Mouse (Mus musculus) cerebral cortex, adult 2 months (tissue): ENCODE data around the gene Gm45753.

Experiments
- WGBS: fragments of 180-500 bp; shearing (Covaris S2); methylation state at CpG from one replicate; pipeline ENCODE4 v1.1.7; 2018; 5-methylcytosine and 5-hydroxymethylcytosine counted together

Gm45753 gene

DNA sequence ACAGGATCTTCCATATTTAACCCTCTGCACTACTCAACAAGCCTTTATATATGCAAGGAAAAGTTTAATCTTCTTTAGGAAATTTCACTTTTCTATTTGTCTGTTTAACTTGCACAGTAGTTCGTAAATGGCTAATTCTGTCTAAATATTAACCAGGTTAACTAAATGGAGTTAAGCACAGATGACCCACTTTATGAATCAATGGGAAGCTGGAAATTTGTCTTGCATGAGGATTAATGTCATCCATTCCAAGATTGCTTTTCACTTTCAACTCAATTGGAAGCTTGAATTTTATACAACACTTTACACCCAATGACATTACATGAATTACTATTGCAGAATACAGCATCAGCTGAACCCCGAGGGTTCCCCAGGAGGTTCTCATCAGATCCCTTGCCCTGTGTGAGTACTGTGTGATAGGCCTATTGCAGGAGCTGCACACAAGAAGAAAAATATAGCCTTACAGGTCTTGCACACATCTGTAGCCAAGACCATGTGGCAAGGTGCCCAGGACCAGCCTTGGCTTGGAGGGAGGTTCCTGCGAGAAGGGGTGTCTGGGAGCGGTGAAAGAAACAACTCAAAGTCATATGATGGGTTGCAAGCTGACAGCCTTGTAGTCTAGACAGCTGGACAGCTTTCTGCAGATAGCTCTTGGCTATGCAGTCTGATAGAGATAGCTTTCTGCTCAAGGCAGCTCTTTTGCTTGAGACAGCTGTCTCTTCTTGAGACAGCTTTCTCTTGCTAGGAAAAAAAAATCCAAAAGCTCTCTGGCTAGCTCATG lies 40.5 kb downstream of the Gm45753 start:
- WGBS = 64% methylated on average over 4 of the region's 4 CpGs

DNA sequence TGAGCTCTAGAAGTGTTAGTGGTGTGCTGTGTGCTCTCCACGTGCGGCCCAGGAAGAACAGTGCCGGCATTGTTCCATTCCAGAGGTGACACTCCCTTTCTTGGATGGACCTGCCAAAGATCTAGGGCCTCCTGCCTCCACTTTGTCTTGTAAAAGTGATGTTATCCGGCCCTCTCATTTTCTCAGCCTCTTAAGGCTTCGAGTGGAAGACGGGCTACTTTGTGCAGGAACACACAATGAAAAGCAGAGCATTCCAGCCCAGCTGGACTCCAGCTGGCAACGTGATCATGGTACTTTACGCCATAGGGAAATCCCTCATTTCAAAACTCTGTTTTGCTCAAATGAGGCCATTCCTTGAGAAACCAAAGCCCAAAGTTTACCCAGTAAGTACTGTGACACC lies 41.3 kb downstream of the Gm45753 start:
- WGBS = 63% methylated on average over 8 of the region's 8 CpGs

DNA sequence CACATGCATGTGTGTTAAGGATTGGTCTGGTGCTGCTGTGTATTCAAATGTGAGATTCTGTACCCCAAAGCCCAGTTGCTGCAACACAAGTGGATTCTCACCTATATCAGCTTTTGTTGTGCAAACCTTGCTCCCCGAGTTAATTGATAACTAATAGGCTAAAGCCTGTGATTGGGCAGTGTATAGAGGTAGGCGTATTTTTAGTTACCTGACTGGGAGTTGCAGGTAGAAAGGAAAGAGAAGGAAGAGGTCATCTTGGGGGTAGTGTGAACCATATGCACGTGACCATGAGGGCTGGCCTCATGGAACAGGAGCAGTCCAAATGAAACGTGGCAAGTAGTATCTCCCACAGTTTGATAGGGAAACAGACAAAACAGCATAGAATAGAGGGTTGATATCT lies 43.3 kb downstream of the Gm45753 start:
- WGBS = 91% methylated on average over 4 of the region's 4 CpGs

DNA sequence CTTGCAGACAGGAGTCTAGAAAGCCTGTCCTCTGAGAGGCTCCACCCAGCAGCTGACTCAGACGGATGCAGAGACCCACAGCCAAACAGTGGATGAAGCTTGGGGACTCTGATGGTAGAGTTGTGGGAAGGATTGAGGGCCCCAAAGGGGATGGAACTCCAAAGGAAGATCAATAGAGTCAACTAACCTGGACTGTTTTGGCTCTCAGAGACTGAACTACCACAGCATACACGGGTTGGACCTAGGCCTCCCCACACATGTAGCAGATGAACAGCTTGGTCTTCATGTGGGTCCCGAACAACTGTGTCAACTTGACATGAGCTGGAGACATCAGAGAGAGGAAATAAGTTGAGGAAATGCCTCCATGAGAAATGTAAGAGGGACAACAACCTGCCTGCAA lies 45.4 kb downstream of the Gm45753 start:
- WGBS = 92% methylated on average over 3 of the region's 3 CpGs

DNA sequence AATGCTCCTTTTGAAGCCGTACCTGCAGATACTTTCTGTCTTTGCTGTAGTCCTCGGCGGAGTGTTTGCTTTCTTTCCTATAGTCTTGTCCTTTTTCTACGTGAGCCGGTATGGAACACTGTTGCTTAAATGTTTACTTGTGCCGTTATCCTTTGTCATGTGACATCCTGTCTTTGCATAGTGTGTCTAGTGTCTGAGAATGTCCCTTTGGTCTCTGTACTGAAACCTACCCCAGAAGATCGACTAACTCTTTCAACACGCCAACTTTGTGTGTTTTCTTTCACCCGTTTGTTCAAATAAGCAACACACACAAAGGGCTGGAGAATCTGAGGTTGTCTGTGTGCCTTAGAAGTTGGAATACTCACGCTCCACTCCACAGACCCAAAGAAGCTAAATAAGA lies 46.3 kb downstream of the Gm45753 start, which contains the start of gene F11:
TSS of gene F11 (minus strand) at position 112 of the 400 bp plus-strand sequence.
- WGBS = 89% methylated on average over 10 of the region's 10 CpGs

DNA sequence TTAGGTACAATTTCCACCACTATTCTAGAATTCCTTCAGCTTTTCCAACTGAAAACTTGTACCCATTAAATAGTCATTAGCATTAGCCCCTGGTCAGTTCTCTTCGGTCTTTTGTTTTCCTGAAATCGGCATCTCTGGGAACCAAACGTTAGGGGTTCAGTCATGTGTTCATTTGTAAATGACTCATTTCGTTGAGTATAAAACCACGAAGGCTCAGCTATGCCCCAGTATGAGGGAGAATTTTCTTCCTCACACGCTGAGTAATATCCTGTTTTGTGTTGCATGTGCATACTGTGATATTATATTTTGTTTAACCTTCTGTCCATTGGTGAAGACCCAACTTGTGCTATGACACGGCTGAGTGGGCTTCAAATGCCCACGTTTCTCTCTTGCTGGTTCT lies 49.8 kb downstream of the Gm45753 start:
- 68% methylated on average over 8 of the region's 8 CpGs for WGBS

DNA sequence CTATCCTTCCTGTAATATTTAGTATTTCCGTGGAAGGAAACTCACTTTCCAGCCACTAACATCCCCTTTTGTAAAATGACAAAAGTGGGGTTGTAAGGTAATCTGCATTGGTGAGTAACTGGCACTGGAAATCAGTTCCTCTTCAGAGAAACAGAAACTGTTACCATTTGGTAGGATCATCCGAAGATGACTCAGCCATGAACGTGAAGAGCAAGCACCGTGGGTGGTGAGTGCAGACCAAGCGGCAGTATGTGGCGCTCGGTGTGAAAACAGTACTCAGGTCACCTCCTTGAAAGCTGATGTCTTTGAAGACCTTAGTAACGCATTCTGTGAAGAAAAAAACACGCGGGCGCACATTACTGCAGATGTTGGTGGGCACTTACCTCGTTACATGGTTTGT lies 53.2 kb downstream of the Gm45753 start:
- WGBS = 69% methylated on average over 12 of the region's 12 CpGs

DNA sequence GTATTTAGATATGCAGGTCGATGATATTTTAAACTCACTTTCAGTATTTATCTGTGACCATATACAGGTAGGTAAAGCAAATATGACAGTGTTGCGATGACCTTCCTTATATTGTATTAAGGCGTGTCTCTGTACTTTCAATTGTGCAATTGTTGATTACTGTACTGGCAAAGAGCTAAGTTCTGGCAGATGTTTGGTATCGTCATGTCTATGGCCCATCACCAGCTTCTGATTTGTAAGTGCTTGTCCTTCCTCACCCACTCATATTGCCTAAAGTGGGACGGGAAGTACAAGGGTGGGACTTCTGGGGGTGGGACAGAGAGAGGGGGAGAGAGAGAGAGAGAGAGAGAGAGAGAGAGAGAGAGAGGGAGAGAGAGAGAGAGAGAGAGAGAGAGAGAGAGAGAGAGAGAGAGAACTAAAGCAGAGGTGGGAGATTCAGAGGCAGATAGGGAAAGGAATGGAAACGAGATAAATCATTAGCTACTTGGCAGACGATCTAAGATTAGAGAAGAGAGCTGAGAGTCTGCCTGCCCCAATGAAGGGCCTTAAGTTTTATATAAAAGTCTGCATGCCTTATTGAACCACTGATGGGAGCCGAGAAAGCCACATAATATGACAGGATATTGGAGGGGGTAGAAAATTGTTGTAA lies 53.9 kb downstream of the Gm45753 start:
- WGBS = 63% methylated on average over 8 of the region's 8 CpGs

DNA sequence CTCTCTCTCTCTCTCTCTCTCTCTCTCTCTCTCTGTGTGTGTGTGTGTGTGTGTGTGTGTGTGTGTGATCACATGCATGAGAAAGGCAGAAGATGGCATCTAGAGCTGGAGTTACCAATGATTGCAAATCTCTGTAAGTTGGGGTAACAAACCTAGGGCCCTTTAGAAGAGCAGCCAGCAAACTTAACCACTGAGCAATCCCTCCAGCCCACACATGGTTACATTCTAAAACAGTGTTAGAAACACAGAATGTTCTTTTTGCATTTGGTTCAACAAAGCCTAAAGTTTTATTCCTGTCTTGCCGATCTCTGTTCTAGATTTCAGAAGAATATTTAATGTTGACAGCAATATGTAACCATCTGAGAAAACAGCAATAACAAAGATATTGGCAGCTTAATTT lies 54.7 kb downstream of the Gm45753 start:
- 65% methylated on average over 1 of the region's 1 CpGs for WGBS

DNA sequence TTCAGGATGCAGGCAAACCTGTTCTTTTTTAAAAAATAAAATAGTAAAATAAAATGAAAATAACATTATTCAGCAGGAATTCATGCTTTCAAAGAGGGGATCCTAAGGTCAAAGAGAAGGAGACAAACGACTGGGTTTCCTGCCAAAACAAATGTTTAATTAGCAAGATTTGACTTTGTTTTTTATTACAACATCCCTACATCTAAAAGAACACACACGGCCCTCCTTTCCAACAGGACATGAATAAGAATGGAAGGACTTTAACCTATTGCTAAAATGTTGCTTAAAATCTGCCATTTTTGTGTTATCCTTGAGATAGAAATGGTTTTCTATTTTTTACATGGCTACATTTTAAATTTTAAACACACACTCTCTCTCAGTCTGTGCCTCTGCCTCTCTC lies 55.2 kb downstream of the Gm45753 start:
- WGBS = 34% methylated on average over 2 of the region's 2 CpGs

DNA sequence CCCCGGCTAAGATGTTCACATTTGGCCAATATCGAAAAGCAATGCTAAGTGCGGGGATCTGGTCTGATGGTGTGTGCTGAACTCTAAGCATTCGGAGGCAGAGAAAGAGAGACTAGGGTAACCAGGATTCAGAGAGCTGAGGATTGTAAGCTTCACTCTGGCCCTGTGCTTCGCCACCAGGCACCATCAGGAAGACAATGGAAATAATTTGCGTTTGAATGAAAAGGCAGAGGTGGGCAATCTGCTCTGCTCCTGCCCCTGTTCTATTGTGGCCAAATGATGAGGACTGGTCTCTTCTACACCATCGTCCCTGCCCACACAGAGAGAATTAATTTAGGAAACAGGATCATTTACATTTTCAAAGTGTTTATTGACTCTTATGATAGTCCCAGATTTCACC lies 62.0 kb downstream of the Gm45753 start:
- WGBS = 60% methylated on average over 7 of the region's 7 CpGs

DNA sequence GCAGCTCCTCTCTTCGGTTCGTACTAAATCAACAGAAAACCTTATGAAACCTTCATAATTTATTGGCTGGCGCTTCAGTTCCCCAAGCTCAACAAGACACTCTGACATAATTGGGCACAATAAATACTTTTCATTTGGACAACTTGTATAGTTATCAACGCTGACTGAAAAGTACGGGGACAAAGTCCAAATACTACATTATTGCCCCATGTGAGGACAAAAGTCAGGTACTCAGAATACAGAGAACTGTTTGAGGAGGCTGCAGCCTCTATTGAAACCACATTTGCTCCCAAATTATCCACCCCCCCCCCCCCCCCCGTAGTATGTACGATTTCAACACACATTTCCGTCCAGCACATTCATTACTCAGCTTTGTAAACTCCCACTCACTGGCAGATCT lies 68.9 kb downstream of the Gm45753 start:
- whole genome bisulfite sequencing = 76% methylated on average over 8 of the region's 8 CpGs

DNA sequence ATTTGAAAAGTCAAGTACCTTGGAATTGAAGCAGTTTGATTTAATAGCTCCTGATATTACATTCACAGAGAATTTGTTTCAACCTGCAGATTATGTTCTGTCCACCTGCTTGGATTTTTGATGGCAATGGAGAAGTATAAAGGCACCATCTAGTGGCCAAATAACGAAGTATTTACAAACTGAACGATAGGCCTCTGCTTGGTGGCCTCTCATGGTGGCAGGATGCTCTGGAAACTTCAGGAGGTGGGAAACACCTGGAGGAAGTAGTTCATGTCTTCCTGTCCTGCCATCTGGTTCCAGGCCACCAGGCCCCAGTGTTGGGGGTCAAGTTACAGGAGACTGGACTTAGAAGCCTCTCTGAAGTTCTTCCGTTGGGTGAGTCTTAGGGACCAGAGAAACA lies 70.0 kb downstream of the Gm45753 start:
- 29% methylated on average over 3 of the region's 3 CpGs for WGBS

DNA sequence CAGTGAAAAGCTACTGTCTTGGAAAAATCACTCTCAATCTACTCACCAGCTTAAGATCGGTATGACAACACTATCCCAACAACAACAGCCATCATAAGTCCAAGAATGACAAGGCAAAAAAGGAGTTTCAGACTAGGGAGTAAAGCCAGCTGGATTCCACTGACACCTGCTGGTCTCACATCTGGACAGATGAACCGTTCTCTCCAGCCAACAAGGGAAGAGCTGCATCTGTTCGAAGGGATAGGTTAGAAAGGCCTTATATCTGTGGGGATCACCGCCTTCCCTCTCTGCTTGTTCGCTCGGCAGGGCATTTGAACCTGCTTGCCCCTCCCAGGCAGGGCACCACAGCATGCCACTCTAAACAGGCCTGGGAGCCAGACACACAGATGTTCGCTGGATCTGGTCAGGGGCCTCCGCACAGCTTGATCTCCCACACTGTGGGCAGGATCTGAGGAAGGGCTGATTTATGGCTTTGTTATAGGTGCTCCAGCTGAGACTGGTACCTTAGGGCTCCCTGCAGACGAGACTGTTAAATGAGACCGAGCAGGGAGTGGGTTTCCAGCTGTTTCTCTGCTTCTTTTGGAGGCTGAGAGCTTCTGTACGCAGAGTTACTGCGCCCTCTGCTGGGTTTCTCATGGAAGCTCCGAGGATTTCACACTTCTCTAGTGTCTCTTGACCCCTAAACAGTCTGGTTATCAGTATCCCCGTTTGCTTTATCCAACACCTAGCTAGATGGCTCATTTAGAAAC lies 71.9 kb downstream of the Gm45753 start:
- WGBS = 31% methylated on average over 14 of the region's 14 CpGs

DNA sequence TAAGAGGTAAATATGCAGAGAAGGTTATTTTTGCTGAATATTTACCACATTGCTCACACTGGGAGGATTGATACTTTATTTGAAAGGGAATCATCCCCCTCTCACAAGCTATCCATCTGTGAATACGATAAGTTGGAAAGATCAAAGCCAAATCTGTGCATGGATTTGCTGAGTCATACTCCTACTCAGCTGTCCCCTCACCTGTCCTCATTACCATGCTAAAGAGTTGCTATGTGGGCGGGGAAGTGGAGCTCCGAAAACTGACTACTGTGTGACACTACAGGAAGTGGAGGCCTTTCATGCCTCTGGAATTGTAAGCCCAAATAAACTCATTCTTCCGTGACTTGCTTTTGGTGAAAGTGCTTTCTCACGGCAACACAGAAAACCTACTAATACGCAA lies 73.0 kb downstream of the Gm45753 start:
- 74% methylated on average over 6 of the region's 6 CpGs for WGBS

DNA sequence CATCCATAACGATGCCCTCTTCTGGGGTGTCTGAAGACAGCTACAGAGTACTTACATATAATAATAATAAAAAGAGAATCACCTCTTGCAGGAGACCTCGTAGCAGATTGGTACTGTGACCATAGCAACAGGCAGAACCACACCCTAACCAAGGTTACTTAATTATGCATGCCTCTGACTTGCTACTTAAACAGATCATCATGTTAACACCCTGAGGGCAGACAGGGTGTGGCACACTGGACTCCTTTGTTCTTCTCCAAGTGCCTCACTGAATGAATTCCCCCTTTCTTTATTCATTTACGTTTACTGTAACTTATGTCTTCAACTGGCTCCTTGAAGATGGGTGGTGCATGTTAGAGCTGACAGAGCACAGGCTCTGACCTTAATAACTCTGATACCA lies 75.0 kb downstream of the Gm45753 start:
- 79% methylated on average over 3 of the region's 3 CpGs for WGBS
